Mouse (Mus musculus) stomach, postnatal 0 days (tissue): ENCODE results near the gene Panx2. TPM values are rescaled to one million over a fixed set of nuclear protein-coding genes. Genes with fewer than 3 reads are reported as not detected.

Source experiments
- ATAC-seq: fragments of 200-750 bp; cut with Nextera tagmentation; 2 replicates; pipeline ENCODE4 v1.8.0; 2017; ENCODE audit not compliant: low FRiP score, low TSS enrichment
- DNase-seq: peaks from one replicate; pipeline ENCODE4 v3.0.0-alpha.2; 2016; ENCODE audit warnings: low spot score
- H3K27ac ChIP-seq: fragments of 300-500 bp; sonication (generic); replicated peaks from 2 replicates; pipeline ENCODE4 v1.5.1; 2014; ENCODE audit warnings: mild to moderate bottlenecking, control low read depth
- H3K27me3 ChIP-seq: fragments of 300-500 bp; sonication (generic); 2 replicates; pipeline ENCODE4 v1.6.1; 2014; ENCODE audit warnings: low read length; ENCODE audit not compliant: control insufficient read depth, insufficient read depth
- H3K36me3 ChIP-seq: fragments of 300-500 bp; sonication (generic); 2 replicates; pipeline ENCODE4 v1.6.1; 2014; ENCODE audit warnings: low read length, mixed read lengths; ENCODE audit not compliant: control insufficient read depth, insufficient read depth
- H3K4me1 ChIP-seq: fragments of 300-500 bp; sonication (generic); replicated peaks from 2 replicates; pipeline ENCODE4 v1.6.1; 2014; ENCODE audit warnings: antibody characterized with exemption; ENCODE audit not compliant: control insufficient read depth, insufficient read depth
- H3K4me2 ChIP-seq: fragments of 300-500 bp; sonication (generic); replicated peaks from 2 replicates; pipeline ENCODE4 v1.6.1; 2014; ENCODE audit warnings: low read depth, mild to moderate bottlenecking, control low read depth, moderate library complexity
- H3K4me3 ChIP-seq: fragments of 300-500 bp; sonication (generic); 2 replicates; pipeline ENCODE4 v1.5.1; 2014; ENCODE audit warnings: low read depth, low read length, control low read depth
- H3K9ac ChIP-seq: fragments of 300-500 bp; sonication (generic); 2 replicates; pipeline ENCODE4 v1.6.1; 2014; ENCODE audit warnings: mild to moderate bottlenecking, low read length, control low read depth, mixed read lengths
- H3K9me3 ChIP-seq: fragments of 300-500 bp; sonication (generic); 2 replicates; pipeline ENCODE4 v1.6.1; 2016; ENCODE audit warnings: low read length; ENCODE audit not compliant: control insufficient read depth
- CTCF ChIP-seq: IDR thresholded peaks from 2 replicates; pipeline ENCODE4 v1.5.1; 2016; ENCODE audit warnings: antibody characterized with exemption, low read depth, mild to moderate bottlenecking, moderate library complexity
- EP300 ChIP-seq: optimal IDR thresholded peaks from 2 replicates; pipeline ENCODE3; 2016; ENCODE audit warnings: antibody characterized with exemption
- WGBS: fragments of 180-500 bp; shearing (Covaris S2); extraction: QIAGEN DNeasy Blood & Tissue Kit; methylation state at CpG from one replicate; pipeline ENCODE4 v1.1.7; 2014; 5-methylcytosine and 5-hydroxymethylcytosine counted together
- polyA plus RNA-seq: library from polyadenylated mRNA; unstranded; fragments of >200 nt; fragmentation: Nextera tagmentation; extraction: Ambion mirVana; gene quantifications from 2 replicates; pipeline ENCODE4 v1.2.1, GENCODE M21; 2015

The Panx2 gene
- polyA plus RNA-seq, 1 experiment from 2014 or later, result 0.79 TPM

DNA sequence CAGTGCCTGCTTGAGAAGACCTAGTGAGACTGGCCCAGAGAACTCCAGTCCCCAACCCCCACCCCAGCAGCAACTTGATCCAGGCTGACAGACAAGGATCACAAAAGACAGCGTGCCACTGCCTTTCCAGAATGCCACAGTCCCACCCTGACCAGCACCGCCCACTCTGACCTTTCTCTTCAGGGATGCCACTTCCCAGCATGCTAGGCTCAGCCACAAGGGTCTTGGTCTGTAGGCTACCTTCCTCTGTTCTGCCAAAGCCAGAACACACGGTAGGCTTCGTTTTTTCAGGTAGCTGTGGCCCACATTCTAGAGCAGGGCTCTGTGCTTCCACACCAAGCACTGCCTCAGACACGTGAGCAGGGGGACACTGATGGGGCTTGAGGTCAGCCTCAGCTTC, 43.1 kb downstream of the Panx2 start:
- no peak overlapping the region for H3K4me2 ChIP-seq
- H3K4me1 ChIP-seq, result no peaks in the 10 kb centered on the region
- H3K27me3 ChIP-seq, result no peaks in the 10 kb centered on the region
- 79% methylated on average over 5 of the region's 5 CpGs for WGBS
- TF ChIP-seq EP300 (no peak), CTCF (no peak)
- DNase-seq (no peak), ATAC-seq (no peak)
- no peak overlapping the region for H3K9ac ChIP-seq
- H3K27ac ChIP-seq, result no peak overlapping the region
- H3K4me3 ChIP-seq, result no peak overlapping the region
- H3K9me3 ChIP-seq, result no peaks in the 10 kb centered on the region
- peaks cover 47% of the 10 kb centered on the region for H3K36me3 ChIP-seq

DNA sequence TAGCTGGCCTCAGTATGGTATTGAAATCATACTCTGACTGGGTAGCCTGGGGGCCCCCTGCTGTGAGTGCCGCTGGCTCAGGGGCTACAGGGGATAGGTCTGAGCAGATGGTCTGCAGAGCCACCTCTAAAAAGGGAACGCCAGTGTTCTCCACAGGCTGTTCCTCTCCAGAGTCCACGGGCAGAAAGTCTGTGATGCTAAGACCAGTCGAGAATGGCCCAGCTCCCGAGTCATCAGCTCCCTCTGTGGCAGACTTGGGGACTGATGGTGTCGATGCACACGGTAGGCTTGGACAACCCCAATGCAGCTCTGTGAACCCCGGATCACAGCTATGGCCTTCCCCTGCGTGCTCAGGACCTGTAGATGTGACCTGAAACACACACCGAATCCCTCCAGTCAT, 44.4 kb downstream of the Panx2 start:
- DNase-seq (no peak), ATAC-seq (no peak)
- H3K27me3 ChIP-seq, result no peaks in the 10 kb centered on the region
- no peak overlapping the region for H3K4me3 ChIP-seq
- WGBS, result 84% methylated on average over 10 of the region's 10 CpGs
- peaks cover 41% of the 10 kb centered on the region for H3K36me3 ChIP-seq
- H3K9ac ChIP-seq, result no peak overlapping the region
- H3K9me3 ChIP-seq, result no peaks in the 10 kb centered on the region
- H3K4me1 ChIP-seq, result no peaks in the 10 kb centered on the region
- no peak for TF ChIP-seq EP300
- no peak for TF ChIP-seq CTCF
- H3K27ac ChIP-seq, result no peak overlapping the region
- H3K4me2 ChIP-seq, result no peak overlapping the region

DNA sequence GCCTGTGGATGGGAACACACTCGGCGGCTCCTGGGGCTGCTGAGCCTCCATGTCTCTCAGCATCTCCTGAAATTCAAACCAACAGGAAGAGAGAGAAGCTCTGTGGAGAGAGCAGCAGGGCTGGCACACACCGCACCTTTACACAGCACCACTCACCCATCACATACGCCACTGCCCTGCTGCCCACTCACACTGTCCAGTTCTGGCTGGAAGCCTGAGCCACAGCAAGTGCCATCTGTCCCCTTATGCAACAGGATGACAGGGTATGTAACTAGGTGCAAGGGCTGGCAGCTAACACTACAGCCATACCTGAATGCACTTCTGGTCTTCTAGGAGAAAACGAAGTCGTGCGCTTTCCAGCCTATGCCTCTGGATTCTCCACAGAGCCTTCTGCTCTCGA, 44.9 kb downstream of the Panx2 start:
- H3K4me2 ChIP-seq, result no peak overlapping the region
- no peaks in the 10 kb centered on the region for H3K4me1 ChIP-seq
- H3K36me3 ChIP-seq, result peaks cover 39% of the 10 kb centered on the region
- ATAC-seq, result no peak
- H3K27me3 ChIP-seq, result no peaks in the 10 kb centered on the region
- WGBS, result 98% methylated on average over 8 of the region's 8 CpGs
- TF ChIP-seq CTCF (no peak), EP300 (no peak)
- DNase-seq, result no peak
- H3K9me3 ChIP-seq, result no peaks in the 10 kb centered on the region
- no peak overlapping the region for H3K4me3 ChIP-seq
- no peak overlapping the region for H3K9ac ChIP-seq
- H3K27ac ChIP-seq, result no peak overlapping the region

DNA sequence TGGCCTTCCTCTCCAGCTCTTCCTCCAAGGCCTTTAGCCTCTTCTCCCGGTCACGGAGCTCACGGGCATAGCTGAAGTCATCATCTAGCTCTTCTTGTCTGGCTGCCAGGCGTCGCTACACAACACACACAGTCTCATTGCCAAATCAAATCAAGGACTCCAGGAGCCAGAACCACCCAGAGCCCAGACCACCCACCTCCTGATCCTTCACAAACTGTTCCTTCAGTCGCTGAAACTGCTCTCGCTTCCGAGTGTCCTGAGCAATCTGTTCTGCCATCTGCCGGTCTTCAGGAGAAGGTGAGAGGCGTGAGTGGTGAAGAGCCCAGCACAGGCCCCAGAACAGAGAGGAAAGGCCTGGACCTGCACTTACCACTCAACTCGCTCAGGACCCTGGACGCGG, 46.5 kb downstream of the Panx2 start:
- ATAC-seq, result no peak
- Histone ChIP-seq H3K36me3 (peaks cover 27% of the 10 kb centered on the region), H3K4me2 (no peak overlapping the region), H3K4me3 (no peak overlapping the region), H3K9ac (no peak overlapping the region), H3K4me1 (no peaks in the 10 kb centered on the region), H3K27ac (no peak overlapping the region), H3K9me3 (no peaks in the 10 kb centered on the region), H3K27me3 (no peaks in the 10 kb centered on the region)
- 91% methylated on average over 13 of the region's 13 CpGs for WGBS
- TF ChIP-seq CTCF (no peak), EP300 (no peak)
- no peak for DNase-seq

DNA sequence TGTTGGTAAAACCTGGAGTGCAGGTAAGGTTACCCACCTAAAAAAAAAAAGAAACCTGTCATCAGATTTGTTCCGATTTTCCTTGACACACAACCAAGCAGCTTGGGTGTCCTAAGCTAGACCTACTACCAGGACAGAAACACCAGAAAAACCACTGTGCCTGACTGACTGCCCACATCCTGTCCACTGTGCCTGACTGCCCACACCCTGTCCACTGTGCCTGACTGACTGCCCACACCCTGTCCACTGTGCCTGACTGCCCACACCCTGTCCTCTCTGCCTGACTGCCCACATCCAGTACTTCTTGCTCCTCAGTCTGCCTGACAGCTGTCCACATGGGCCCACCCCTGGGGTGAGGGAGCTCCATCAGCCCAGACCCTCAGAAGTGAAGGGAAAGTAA, 47.4 kb downstream of the Panx2 start:
- 91% methylated on average over 1 of the region's 1 CpGs for WGBS

DNA sequence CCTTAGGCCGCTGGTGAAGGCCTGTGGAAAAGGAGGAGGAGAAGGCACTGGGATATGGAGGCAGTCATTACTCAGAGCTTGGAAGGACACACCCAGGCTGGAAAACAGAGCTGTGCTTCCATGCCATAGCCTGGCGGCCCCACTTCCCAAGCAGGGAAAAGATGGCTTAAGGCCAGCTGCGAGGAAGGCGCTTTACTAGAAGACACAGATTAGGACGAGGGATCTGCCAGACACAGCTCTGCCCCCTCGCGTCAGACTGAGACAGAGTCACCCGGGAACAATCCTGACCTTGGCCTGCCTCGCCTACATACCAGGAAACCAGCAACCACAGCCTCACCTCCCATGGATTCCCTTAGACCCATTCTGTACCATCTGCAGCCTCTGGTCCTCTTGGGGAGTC, 50.6 kb downstream of the Panx2 start:
- peaks cover 23% of the 10 kb centered on the region for H3K36me3 ChIP-seq
- no peak overlapping the region for H3K27ac ChIP-seq
- H3K4me1 ChIP-seq, result no peaks in the 10 kb centered on the region
- peak; percentile 41 for DNase-seq
- no peak for TF ChIP-seq EP300
- peak; percentile 39 for TF ChIP-seq CTCF
- H3K9ac ChIP-seq, result no peak overlapping the region
- H3K4me3 ChIP-seq, result no peak overlapping the region
- H3K9me3 ChIP-seq, result no peaks in the 10 kb centered on the region
- ATAC-seq, result 0 out of 2 replicates have a peak, but pooled peaks have one; percentile 39
- H3K4me2 ChIP-seq, result no peak overlapping the region
- H3K27me3 ChIP-seq, result no peaks in the 10 kb centered on the region
- 77% methylated on average over 9 of the region's 9 CpGs for WGBS

More for the DNA sequence above, 47.4 kb downstream of the Panx2 start:
- H3K9me3 ChIP-seq, result no peaks in the 10 kb centered on the region
- no peaks in the 10 kb centered on the region for H3K27me3 ChIP-seq
- TF ChIP-seq EP300 (no peak), CTCF (no peak)
- H3K36me3 ChIP-seq, result peaks cover 27% of the 10 kb centered on the region
- H3K4me2 ChIP-seq, result no peak overlapping the region
- no peak overlapping the region for H3K4me3 ChIP-seq
- DNase-seq (no peak), ATAC-seq (no peak)
- no peak overlapping the region for H3K9ac ChIP-seq
- no peak overlapping the region for H3K27ac ChIP-seq
- H3K4me1 ChIP-seq, result no peaks in the 10 kb centered on the region
